In the genomic region with DNA sequence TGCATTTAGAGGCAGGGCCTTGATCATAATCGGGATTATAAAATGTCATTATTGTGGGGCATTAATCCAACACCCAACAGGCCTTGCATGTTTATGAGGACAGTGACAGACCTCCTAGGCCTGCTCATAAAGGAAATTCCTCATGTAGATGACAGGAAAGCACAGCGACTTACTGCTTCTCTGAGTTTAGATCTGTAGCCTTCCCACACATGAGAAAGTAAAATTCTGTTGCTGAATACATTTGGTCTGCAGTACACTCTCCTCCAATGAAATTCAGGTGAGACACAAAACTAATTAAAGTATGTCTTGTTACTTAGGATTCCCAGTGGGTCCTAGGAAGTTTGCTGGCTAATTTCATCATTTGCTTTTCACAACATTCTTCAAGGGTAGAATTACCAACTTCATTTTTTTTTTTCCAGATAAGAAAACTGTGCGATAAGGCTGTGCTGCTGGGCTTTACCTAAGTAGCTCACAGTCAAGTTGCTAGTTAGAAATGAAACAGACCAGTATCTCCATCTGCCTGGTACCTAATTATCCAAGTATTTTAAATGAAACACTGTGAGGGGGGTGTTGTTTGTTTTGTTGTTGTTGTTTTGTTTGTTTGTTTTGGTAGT, we compare ENCODE assay signal across 16 mouse cellular contexts.
"Had no signal": no experiment of that assay in that cellular context is flagged by ENCODE, and none has a peak within 500 bp of the region (broad histone marks: within the 10 kb centered on the region; RNA-seq: fewer than 3 reads in every experiment).

No protein-coding gene starts in this region.

- H3K4me3 ChIP-seq: neural tube, embryonic 13.5 days; neural tube, embryonic 15.5 days; stomach, embryonic 15.5 days had no signal

- H3K36me3 ChIP-seq: neural tube, embryonic 13.5 days; neural tube, embryonic 15.5 days; stomach, embryonic 15.5 days had no signal

- H3K9ac ChIP-seq: neural tube, embryonic 13.5 days; neural tube, embryonic 15.5 days; stomach, embryonic 15.5 days had no signal

- DNase-seq: retina, postnatal 1 day; right cerebral cortex, adult 18-20 months; right cerebral cortex, postnatal 14 days; right cerebral cortex, postnatal 25 days; right cerebral cortex, postnatal 4 days; spleen, adult 18-20 months; thymus, adult 18-20 months; thymus, adult 2 months; thymus, postnatal 14 days; thymus, postnatal 25 days; thymus, postnatal 36 days; thymus, postnatal 4 days had no signal

- H3K27ac ChIP-seq: neural tube, embryonic 13.5 days; neural tube, embryonic 15.5 days; stomach, embryonic 15.5 days; stomach, postnatal 0 days had no signal

- H3K27me3 ChIP-seq: neural tube, embryonic 13.5 days; neural tube, embryonic 15.5 days; stomach, embryonic 15.5 days had no signal

- H3K4me1 ChIP-seq: stomach, embryonic 15.5 days had no signal

- H3K9me3 ChIP-seq: neural tube, embryonic 13.5 days; neural tube, embryonic 15.5 days; stomach, embryonic 15.5 days had no signal
